Mouse (Mus musculus) cerebellum, adult 2 months (tissue): ENCODE measurements around the gene Smpdl3b. TPM values are rescaled to one million over a fixed set of nuclear protein-coding genes. Genes with fewer than 3 reads are reported as not detected.

ENCODE experiments used
- DNase-seq, 2 experiments: peaks; one replicate each; pipeline ENCODE4 v3.0.0; 2021
- H3K27ac ChIP-seq: fragments of 200-500 bp; 2 replicates; pipeline ENCODE4 v1.5.1; 2012; ENCODE audit warnings: low read length, control low read depth, inconsistent platforms; ENCODE audit not compliant: insufficient read depth
- H3K27me3 ChIP-seq: fragments of 200-500 bp; 2 replicates; pipeline ENCODE4 v1.6.1; 2012; ENCODE audit warnings: inconsistent platforms, mild to moderate bottlenecking, low read length, moderate library complexity; ENCODE audit not compliant: control insufficient read depth, insufficient read depth
- H3K4me1 ChIP-seq: fragments of 200-500 bp; 2 replicates; pipeline ENCODE4 v1.6.1; 2011; ENCODE audit warnings: low read length; ENCODE audit not compliant: control insufficient read depth, insufficient read depth
- H3K4me3 ChIP-seq: fragments of 200-500 bp; replicated peaks from 2 replicates; pipeline ENCODE3; 2011; ENCODE audit warnings: mild to moderate bottlenecking, low read depth, low read length, control low read depth; ENCODE audit not compliant: insufficient read depth
- CTCF ChIP-seq: fragments of 200-500 bp; IDR thresholded peaks from 2 replicates; pipeline ENCODE4 v1.5.1; 2011; ENCODE audit warnings: low read depth, mild to moderate bottlenecking, control low read depth, low read length, moderate library complexity, borderline replicate concordance; ENCODE audit not compliant: insufficient read depth
- POLR2A ChIP-seq: fragments of 200-500 bp; IDR thresholded peaks from 2 replicates; pipeline ENCODE4 v1.6.1; 2011; ENCODE audit warnings: low read length, control low read depth, borderline replicate concordance; ENCODE audit not compliant: insufficient read depth
- WGBS: fragments of 180-500 bp; shearing (Covaris S2); methylation state at CpG from one replicate; pipeline ENCODE4 v1.1.7; 2018; 5-methylcytosine and 5-hydroxymethylcytosine counted together
- polyA plus RNA-seq: library from polyadenylated mRNA; depleted of rRNA; stranded (reverse); fragments of >200 nt; gene quantifications from 2 replicates; pipeline ENCODE4 v1.2.3, GENCODE M21; 2012

Gene Smpdl3b
- polyA plus RNA-seq, 1 experiment: 1.9 TPM

GRCm38 (mm10) chr4:132735894-132736293, 21.2 kb downstream of the Smpdl3b start:
- Histone ChIP-seq H3K4me3 (no peak overlapping the region), H3K27ac (no peak overlapping the region), H3K27me3 (no peaks in the 10 kb centered on the region), H3K4me1 (no peaks in the 10 kb centered on the region)
- 75% methylated on average over 3 of the region's 3 CpGs for WGBS
- no peak for TF ChIP-seq POLR2A
- DNase-seq: no peak

- H3K27me3 ChIP-seq: no peaks in the 10 kb centered on the region
- no peak for DNase-seq
- TF ChIP-seq CTCF (no peak), POLR2A (no peak)
- no peak overlapping the region for H3K4me3 ChIP-seq
- no peaks in the 10 kb centered on the region for H3K4me1 ChIP-seq
- 80% methylated on average over 2 of the region's 2 CpGs for WGBS
- H3K27ac ChIP-seq: no peak overlapping the region
Observed at GRCm38 (mm10) chr4:132735389-132735788, 21.7 kb downstream of the Smpdl3b start.

- DNase-seq: no peak
- H3K4me1 ChIP-seq: no peaks in the 10 kb centered on the region
- WGBS: 95% methylated on average over 2 of the region's 2 CpGs
- H3K27ac ChIP-seq: no peak overlapping the region
- no peak overlapping the region for H3K4me3 ChIP-seq
- no peak for TF ChIP-seq POLR2A
- TF ChIP-seq CTCF: no peak
- no peaks in the 10 kb centered on the region for H3K27me3 ChIP-seq
Observed at GRCm38 (mm10) chr4:132734766-132735165, 22.3 kb downstream of the Smpdl3b start.

GRCm38 (mm10) chr4:132733071-132733770, 23.8 kb downstream of the Smpdl3b start:
- 86% methylated on average over 25 of the region's 25 CpGs for WGBS
- DNase-seq: no peak
- Histone ChIP-seq H3K27me3 (no peaks in the 10 kb centered on the region), H3K4me3 (no peak overlapping the region), H3K4me1 (no peaks in the 10 kb centered on the region), H3K27ac (no peak overlapping the region)
- TF ChIP-seq POLR2A (no peak), CTCF (no peak)

GRCm38 (mm10) chr4:132732148-132732684, 24.8 kb downstream of the Smpdl3b start, which contains the start of gene Xkr8:
Xkr8 (minus strand) TSS chr4:132732546.
- TF ChIP-seq POLR2A: peak; percentile 53
- TF ChIP-seq CTCF: no peak
- WGBS: 1% methylated on average over 34 of the region's 34 CpGs
- no peak within 1 kb of the TSS for H3K27ac ChIP-seq

GRCm38 (mm10) chr4:132731616-132732015, 25.4 kb downstream of the Smpdl3b start:
- 44% methylated on average over 12 of the region's 12 CpGs for WGBS
- no peak for DNase-seq
- Histone ChIP-seq H3K27ac (no peak overlapping the region), H3K4me1 (no peaks in the 10 kb centered on the region), H3K4me3 (peak overlapping the region; percentile 89), H3K27me3 (no peaks in the 10 kb centered on the region)
- no peak for TF ChIP-seq CTCF
- TF ChIP-seq POLR2A: no peak

More at GRCm38 (mm10) chr4:132732148-132732684, 24.8 kb downstream of the Smpdl3b start, which contains the start of gene Xkr8:
- Histone ChIP-seq H3K4me1 (no peaks in the 10 kb centered on the region), H3K4me3 (peak within 1 kb of the TSS; percentile 89), H3K27me3 (no peaks in the 10 kb centered on the region)
- DNase-seq: peak; percentile 81

GRCm38 (mm10) chr4:132728233-132728632, 28.8 kb downstream of the Smpdl3b start:
- TF ChIP-seq POLR2A: no peak
- TF ChIP-seq CTCF: no peak
- Histone ChIP-seq H3K4me1 (no peaks in the 10 kb centered on the region), H3K27ac (no peak overlapping the region), H3K27me3 (no peaks in the 10 kb centered on the region), H3K4me3 (no peak overlapping the region)
- DNase-seq: no peak
- WGBS: 78% methylated on average over 8 of the region's 8 CpGs

GRCm38 (mm10) chr4:132718251-132718650, 38.8 kb downstream of the Smpdl3b start:
- 93% methylated on average over 1 of the region's 1 CpGs for WGBS

More at GRCm38 (mm10) chr4:132718251-132718650, 38.8 kb downstream of the Smpdl3b start:
- no peak for DNase-seq
- H3K4me1 ChIP-seq: no peaks in the 10 kb centered on the region; the same call in 1 of the 2 replicates
- no peak overlapping the region for H3K4me3 ChIP-seq
- no peaks in the 10 kb centered on the region for H3K27me3 ChIP-seq
- H3K27ac ChIP-seq: no peak overlapping the region
- TF ChIP-seq POLR2A (no peak), CTCF (no peak)
